Mouse (Mus musculus) midbrain, embryonic 16.5 days (tissue): ENCODE results near the gene Matn3. TPM values are rescaled to one million over a fixed set of nuclear protein-coding genes. Genes with fewer than 3 reads are reported as not detected.
"Not testable (repeated sequence)": the region's sequence is repeated elsewhere in the genome, so short reads cannot be mapped to it uniquely, and the experiment has no call there.

Source experiments
- ATAC-seq: fragments of 200-750 bp; cut with Nextera tagmentation; 2 replicates; pipeline ENCODE4 v1.8.0; 2017; ENCODE audit warnings: moderate TSS enrichment
- H3K27ac ChIP-seq: fragments of 300-500 bp; sonication (generic); 2 replicates; pipeline ENCODE4 v1.5.1; 2014; ENCODE audit warnings: mild to moderate bottlenecking, low read length, mixed read lengths
- H3K27me3 ChIP-seq: fragments of 300-500 bp; sonication (generic); 2 replicates; pipeline ENCODE4 v1.6.1; 2014; ENCODE audit warnings: low read depth, low read length, mixed read lengths; ENCODE audit not compliant: control insufficient read depth, insufficient read depth
- H3K36me3 ChIP-seq: fragments of 300-500 bp; sonication (generic); 2 replicates; pipeline ENCODE4 v1.6.1; 2014; ENCODE audit warnings: mild to moderate bottlenecking, low read length, moderate library complexity, mixed read lengths; ENCODE audit not compliant: control insufficient read depth, insufficient read depth
- H3K4me1 ChIP-seq: fragments of 300-500 bp; sonication (generic); 2 replicates; pipeline ENCODE4 v1.6.1; 2014; ENCODE audit warnings: mild to moderate bottlenecking, low read length, mixed read lengths; ENCODE audit not compliant: control insufficient read depth, insufficient read depth
- H3K4me2 ChIP-seq: fragments of 300-500 bp; sonication (generic); 2 replicates; pipeline ENCODE4 v1.6.1; 2014; ENCODE audit warnings: mild to moderate bottlenecking, low read length, mixed read lengths
- H3K4me3 ChIP-seq: fragments of 300-500 bp; sonication (generic); 2 replicates; pipeline ENCODE4 v1.5.1; 2014; ENCODE audit warnings: low read depth, mild to moderate bottlenecking, low read length, moderate library complexity, mixed read lengths
- H3K9ac ChIP-seq: fragments of 300-500 bp; sonication (generic); 2 replicates; pipeline ENCODE4 v1.6.1; 2014; ENCODE audit warnings: low read depth, low read length, mixed read lengths
- H3K9me3 ChIP-seq: fragments of 300-500 bp; sonication (generic); replicated peaks from 2 replicates; pipeline ENCODE4 v1.6.1; 2014; ENCODE audit warnings: mild to moderate bottlenecking, low read length, mixed read lengths; ENCODE audit not compliant: control insufficient read depth, poor library complexity, severe bottlenecking
- WGBS: fragments of 180-500 bp; shearing (Covaris S2); extraction: QIAGEN DNeasy Blood & Tissue Kit; methylation state at CpG from one replicate; pipeline ENCODE4 v1.1.7; 2014; 5-methylcytosine and 5-hydroxymethylcytosine counted together
- polyA plus RNA-seq: library from polyadenylated mRNA; unstranded; fragments of >200 nt; fragmentation: Nextera tagmentation; extraction: Ambion mirVana; gene quantifications from 2 replicates; pipeline ENCODE4 v1.2.1, GENCODE M21; 2015

The Matn3 gene
- polyA plus RNA-seq, 1 experiment from 2014 or later, result 0.15 TPM

- Histone ChIP-seq H3K4me1 (peaks cover 36% of the 10 kb centered on the region), H3K36me3 (no peaks in the 10 kb centered on the region), H3K9ac (no peak overlapping the region), H3K4me2 (no peak overlapping the region), H3K9me3 (no peaks in the 10 kb centered on the region), H3K4me3 (no peak overlapping the region), H3K27me3 (no peaks in the 10 kb centered on the region), H3K27ac (no peak overlapping the region)
- WGBS, result 96% methylated on average over 3 of the region's 3 CpGs
- no peak for ATAC-seq
These were observed 20.1 kb upstream of the Matn3 start for GRCm38 (mm10) chr12:8927652-8928051.

DNA sequence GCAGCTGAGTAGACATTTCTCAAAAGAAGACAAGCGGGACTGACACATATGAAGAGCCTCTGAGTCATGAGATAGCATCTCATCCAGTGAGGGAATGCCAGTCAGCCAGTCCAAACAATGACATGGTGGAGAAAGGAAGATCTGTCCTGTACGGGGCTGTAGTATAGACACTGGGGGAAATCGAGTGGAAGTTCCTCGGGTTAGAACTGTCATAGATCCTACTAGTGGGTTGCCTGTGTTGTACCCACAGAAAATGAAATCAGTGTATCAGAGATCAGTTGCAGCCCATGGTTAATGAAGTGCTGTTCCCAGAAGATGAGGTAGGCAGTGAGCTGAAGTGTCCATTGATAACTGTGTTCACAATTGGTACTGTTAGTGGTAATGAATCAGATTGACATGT is 19.0 kb upstream of the Matn3 start:
- no peak overlapping the region for H3K4me3 ChIP-seq
- no peak overlapping the region for H3K9ac ChIP-seq
- WGBS, result 89% methylated on average over 4 of the region's 4 CpGs
- ATAC-seq, result no peak
- peaks cover 25% of the 10 kb centered on the region for H3K4me1 ChIP-seq
- H3K9me3 ChIP-seq, result no peaks in the 10 kb centered on the region
- H3K36me3 ChIP-seq, result no peaks in the 10 kb centered on the region
- no peaks in the 10 kb centered on the region for H3K27me3 ChIP-seq
- no peak overlapping the region for H3K27ac ChIP-seq
- H3K4me2 ChIP-seq, result no peak overlapping the region

GRCm38 (mm10) chr12:8931083-8931482 is 16.6 kb upstream of the Matn3 start:
- no peak overlapping the region for H3K27ac ChIP-seq
- H3K9ac ChIP-seq, result no peak overlapping the region
- H3K9me3 ChIP-seq, result no peaks in the 10 kb centered on the region
- ATAC-seq, result no peak
- no peaks in the 10 kb centered on the region for H3K27me3 ChIP-seq
- H3K36me3 ChIP-seq, result peaks cover 14% of the 10 kb centered on the region
- no peak overlapping the region for H3K4me2 ChIP-seq
- no peak overlapping the region for H3K4me3 ChIP-seq
- WGBS, result 89% methylated on average over 4 of the region's 4 CpGs
- peaks cover 14% of the 10 kb centered on the region; the same call in 1 of the 2 replicates for H3K4me1 ChIP-seq

DNA sequence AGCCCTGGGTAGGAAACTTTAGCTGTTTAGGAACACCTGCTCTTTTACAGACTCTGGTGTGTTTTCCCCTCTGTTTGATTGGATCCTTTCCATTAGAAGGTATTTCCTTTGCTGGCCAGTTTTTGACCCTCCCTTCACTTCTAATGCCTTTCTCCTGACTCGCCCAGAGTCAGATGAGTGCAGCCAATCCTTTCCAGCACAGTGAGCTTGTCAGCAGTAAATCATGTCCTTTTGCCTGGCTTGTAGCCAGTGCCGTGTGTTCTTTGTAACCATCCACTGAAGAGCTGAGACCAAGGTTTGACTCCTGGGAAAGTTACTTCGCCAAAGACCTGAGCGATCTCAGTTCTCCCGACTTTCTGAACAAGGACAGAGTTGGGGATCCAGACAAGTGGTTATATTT is 12.4 kb upstream of the Matn3 start:
- peaks cover 31% of the 10 kb centered on the region for H3K36me3 ChIP-seq
- H3K4me1 ChIP-seq, result 0 out of 2 replicates have a peak, but pooled peaks cover 6% of the 10 kb centered on the region
- ATAC-seq, result no peak
- H3K27ac ChIP-seq, result no peak overlapping the region
- H3K27me3 ChIP-seq, result no peaks in the 10 kb centered on the region
- no peak overlapping the region for H3K4me3 ChIP-seq
- no peaks in the 10 kb centered on the region for H3K9me3 ChIP-seq
- no peak overlapping the region for H3K9ac ChIP-seq
- WGBS, result 90% methylated on average over 5 of the region's 5 CpGs
- no peak overlapping the region for H3K4me2 ChIP-seq

GRCm38 (mm10) chr12:8936210-8936609 is 11.5 kb upstream of the Matn3 start:
- WGBS, result 77% methylated on average over 4 of the region's 4 CpGs
- not testable (repeated sequence) for H3K27me3 ChIP-seq, H3K9me3 ChIP-seq, H3K27ac ChIP-seq, H3K4me3 ChIP-seq, H3K4me1 ChIP-seq, ATAC-seq, H3K4me2 ChIP-seq, H3K9ac ChIP-seq
- peaks cover 31% of the 10 kb centered on the region for H3K36me3 ChIP-seq

GRCm38 (mm10) chr12:8939490-8939889 is 8.2 kb upstream of the Matn3 start:
- Histone ChIP-seq H3K4me2 (no peak overlapping the region), H3K4me1 (no peaks in the 10 kb centered on the region), H3K27ac (no peak overlapping the region), H3K9me3 (no peaks in the 10 kb centered on the region), H3K9ac (no peak overlapping the region), H3K36me3 (peaks cover 31% of the 10 kb centered on the region), H3K4me3 (no peak overlapping the region), H3K27me3 (no peaks in the 10 kb centered on the region)
- ATAC-seq, result no peak
- 93% methylated on average over 4 of the region's 4 CpGs for WGBS

- peaks cover 24% of the 10 kb centered on the region for H3K36me3 ChIP-seq
- H3K4me3 ChIP-seq, result no peak overlapping the region
- no peaks in the 10 kb centered on the region for H3K4me1 ChIP-seq
- no peak overlapping the region for H3K9ac ChIP-seq
- H3K4me2 ChIP-seq, result no peak overlapping the region
- H3K27me3 ChIP-seq, result no peaks in the 10 kb centered on the region
- H3K9me3 ChIP-seq, result no peaks in the 10 kb centered on the region
- no peak overlapping the region for H3K27ac ChIP-seq
- 73% methylated on average over 12 of the region's 12 CpGs for WGBS
- no peak for ATAC-seq
These were observed 7.4 kb upstream of the Matn3 start for GRCm38 (mm10) chr12:8940011-8941005.

GRCm38 (mm10) chr12:8941131-8941615 is 6.6 kb upstream of the Matn3 start:
- Histone ChIP-seq H3K9me3 (no peaks in the 10 kb centered on the region), H3K9ac (no peak overlapping the region), H3K4me3 (no peak overlapping the region), H3K4me2 (no peak overlapping the region), H3K27ac (no peak overlapping the region), H3K27me3 (no peaks in the 10 kb centered on the region), H3K4me1 (no peaks in the 10 kb centered on the region), H3K36me3 (peaks cover 16% of the 10 kb centered on the region)
- no peak for ATAC-seq
- 72% methylated on average over 4 of the region's 4 CpGs for WGBS

- Histone ChIP-seq H3K4me2 (no peak overlapping the region), H3K27ac (no peak overlapping the region), H3K36me3 (peaks cover 11% of the 10 kb centered on the region), H3K4me1 (no peaks in the 10 kb centered on the region), H3K27me3 (no peaks in the 10 kb centered on the region), H3K9ac (no peak overlapping the region), H3K4me3 (no peak overlapping the region), H3K9me3 (no peaks in the 10 kb centered on the region)
- no peak for ATAC-seq
- 74% methylated on average over 4 of the region's 4 CpGs for WGBS
These were observed 5.9 kb upstream of the Matn3 start for GRCm38 (mm10) chr12:8941699-8942392.
